Comparison of ENCODE assay signal across 17 mouse cellular contexts in genomic region chr10:14460252-14460932, GRCm38 (mm10).
DNase-seq lines count a peak whose midpoint lies in the region; ATAC-seq and TF ChIP-seq lines count a peak whose summit lies in the region.
"Had no signal": no experiment of that assay in that cellular context is flagged by ENCODE, and none has a peak within 500 bp of the region (broad histone marks: within the 10 kb centered on the region; RNA-seq: fewer than 3 reads in every experiment).

No protein-coding gene starts in this region.

- H3K4me1 ChIP-seq in heart, embryonic 13.5 days: peaks cover 26% of the 10 kb centered on the region
- 0 out of 2 replicates have a peak, but pooled peaks cover 3% of the 10 kb centered on the region for H3K4me1 ChIP-seq in liver, embryonic 12.5 days
- H3K4me1 ChIP-seq in liver, postnatal 0 days (ENCODE audit: insufficient read depth): no peaks in the 10 kb centered on the region; the same call in 1 of the 2 replicates
- H3K4me1 ChIP-seq: hindbrain, embryonic 10.5 days; neural tube, embryonic 13.5 days had no signal

- ATAC-seq in heart, embryonic 13.5 days (ENCODE audit: extremely low read depth, insufficient number of reproducible peaks, low FRiP score, low TSS enrichment): peak; percentile 76; the same call in 1 of the 2 replicates
- ATAC-seq in liver, embryonic 12.5 days: peak; percentile 37; the same call in 1 of the 2 replicates
- ATAC-seq in liver, postnatal 0 days: no peak
- ATAC-seq in granulocyte monocyte progenitor cell, adult 5-6 weeks (replicated peaks; ENCODE audit: poor library complexity, severe bottlenecking): peak; percentile 50
- ATAC-seq: forebrain, embryonic 16.5 days; inflammation-experienced regulatory T-cells, adult 6 months had no signal

- H3K9ac ChIP-seq in heart, embryonic 13.5 days: no peak overlapping the region
- H3K9ac ChIP-seq in liver, embryonic 12.5 days: no peak overlapping the region
- H3K9ac ChIP-seq in liver, postnatal 0 days (replicated peaks): no peak overlapping the region
- H3K9ac ChIP-seq: limb, embryonic 13.5 days; neural tube, embryonic 13.5 days had no signal

- no peaks in the 10 kb centered on the region for H3K9me3 ChIP-seq in heart, embryonic 13.5 days
- H3K9me3 ChIP-seq in liver, embryonic 12.5 days (replicated peaks): no peaks in the 10 kb centered on the region
- no peaks in the 10 kb centered on the region for H3K9me3 ChIP-seq in liver, postnatal 0 days (ENCODE audit: low read length)
- H3K9me3 ChIP-seq: hindbrain, embryonic 10.5 days; limb, embryonic 13.5 days; neural tube, embryonic 13.5 days had no signal

- no peak overlapping the region for H3K4me2 ChIP-seq in heart, embryonic 13.5 days
- no peak overlapping the region for H3K4me2 ChIP-seq in liver, embryonic 12.5 days
- H3K4me2 ChIP-seq in liver, postnatal 0 days (ENCODE audit: low read depth, low read length): no peak overlapping the region
- H3K4me2 ChIP-seq: limb, embryonic 13.5 days; neural tube, embryonic 13.5 days had no signal

- 27% methylated on average over 5 of the region's 5 CpGs for WGBS in heart, embryonic 13.5 days
- 22% methylated on average over 5 of the region's 5 CpGs for WGBS in liver, embryonic 12.5 days (ENCODE audit: insufficient replicate concordance)
- WGBS in liver, postnatal 0 days (ENCODE audit: insufficient replicate concordance): 30% methylated on average over 5 of the region's 5 CpGs

- intact Hi-C loops in heart, postnatal 36 days (cut with DNase I): no loop called here
- intact Hi-C loops in left cerebral cortex, postnatal 36 days (cut with DNase I): no loop called here

- no peak for DNase-seq in heart, postnatal 36 days
- no peak for DNase-seq in liver, postnatal 0 days
- peak; percentile 52 for DNase-seq in 416B (ENCODE audit: low read depth)
- no peak for DNase-seq in adrenal gland, adult 2 months
- no peak for DNase-seq in left cerebral cortex, postnatal 36 days (ENCODE audit: low spot score in 2 of 2)
- DNase-seq: cerebellum, adult 2 months; gastrocnemius, postnatal 10 days; retina, postnatal 1 day had no signal

- no peaks in the 10 kb centered on the region for H3K27me3 ChIP-seq in heart, embryonic 13.5 days (replicated peaks)
- no peaks in the 10 kb centered on the region for H3K27me3 ChIP-seq in liver, embryonic 12.5 days (replicated peaks)
- no peaks in the 10 kb centered on the region for H3K27me3 ChIP-seq in liver, postnatal 0 days (ENCODE audit: insufficient read depth, low read length)
- H3K27me3 ChIP-seq: limb, embryonic 13.5 days; neural tube, embryonic 13.5 days had no signal

- no peak overlapping the region for H3K4me3 ChIP-seq in heart, embryonic 13.5 days
- H3K4me3 ChIP-seq in liver, embryonic 12.5 days: no peak overlapping the region
- H3K4me3 ChIP-seq in liver, postnatal 0 days (ENCODE audit: low read depth, low read length): no peak overlapping the region
- H3K4me3 ChIP-seq: erythroblast, embryonic 14.5 days; hindbrain, embryonic 10.5 days; limb, embryonic 13.5 days; neural tube, embryonic 13.5 days had no signal

- no peak for TF ChIP-seq EP300 in liver, postnatal 0 days (IDR thresholded peaks at IDR 0.05; ENCODE audit: low read depth)

- peak overlapping the region; percentile 59 for H3K27ac ChIP-seq in heart, embryonic 13.5 days (replicated peaks)
- 0 out of 2 replicates have a peak overlapping the region, but pooled peaks have one; percentile 30 for H3K27ac ChIP-seq in liver, embryonic 12.5 days
- no peak overlapping the region for H3K27ac ChIP-seq in liver, postnatal 0 days (ENCODE audit: low read depth)
- H3K27ac ChIP-seq: hindbrain, embryonic 10.5 days; limb, embryonic 13.5 days; neural tube, embryonic 13.5 days had no signal

- no peak for TF ChIP-seq CTCF in liver, postnatal 0 days (IDR thresholded peaks at IDR 0.05; ENCODE audit: low read depth)

- no peaks in the 10 kb centered on the region for H3K36me3 ChIP-seq in heart, embryonic 13.5 days
- H3K36me3 ChIP-seq in liver, embryonic 12.5 days: no peaks in the 10 kb centered on the region
- no peaks in the 10 kb centered on the region for H3K36me3 ChIP-seq in liver, postnatal 0 days (replicated peaks; ENCODE audit: insufficient read depth, low read length)
- H3K36me3 ChIP-seq: hindbrain, embryonic 10.5 days; limb, embryonic 13.5 days; neural tube, embryonic 13.5 days had no signal
